Mouse (Mus musculus) liver, embryonic 16.5 days (tissue): ENCODE results near the gene Acat2. TPM values are rescaled to one million over a fixed set of nuclear protein-coding genes. Genes with fewer than 3 reads are reported as not detected.
"Not testable (repeated sequence)": the region's sequence is repeated elsewhere in the genome, so short reads cannot be mapped to it uniquely, and the experiment has no call there.

Source experiments
- ATAC-seq: fragments of 200-750 bp; cut with Nextera tagmentation; 2 replicates; pipeline ENCODE4 v1.8.0; 2017; ENCODE audit warnings: low read depth, mild to moderate bottlenecking, moderate number of reproducible peaks, moderate library complexity
- H3K27ac ChIP-seq: fragments of 300-500 bp; sonication (generic); 2 replicates; pipeline ENCODE4 v1.5.1; 2014; ENCODE audit warnings: mild to moderate bottlenecking, low read length
- H3K27me3 ChIP-seq: fragments of 300-500 bp; sonication (generic); 2 replicates; pipeline ENCODE4 v1.6.1; 2014; ENCODE audit warnings: low read depth, low read length, mixed read lengths; ENCODE audit not compliant: control insufficient read depth, insufficient read depth
- H3K36me3 ChIP-seq: fragments of 300-500 bp; sonication (generic); 2 replicates; pipeline ENCODE4 v1.6.1; 2014; ENCODE audit warnings: mild to moderate bottlenecking; ENCODE audit not compliant: control insufficient read depth, insufficient read depth
- H3K4me1 ChIP-seq: fragments of 300-500 bp; sonication (generic); 2 replicates; pipeline ENCODE4 v1.6.1; 2014; ENCODE audit warnings: low read depth, low read length, mixed read lengths; ENCODE audit not compliant: control insufficient read depth
- H3K4me2 ChIP-seq: fragments of 300-500 bp; sonication (generic); 2 replicates; pipeline ENCODE4 v1.6.1; 2014; ENCODE audit warnings: low read depth, low read length, mixed read lengths
- H3K4me3 ChIP-seq: fragments of 300-500 bp; sonication (generic); 2 replicates; pipeline ENCODE4 v1.5.1; 2014; ENCODE audit warnings: low read depth, mild to moderate bottlenecking, low read length
- H3K9ac ChIP-seq: fragments of 300-500 bp; sonication (generic); 2 replicates; pipeline ENCODE4 v1.6.1; 2014; ENCODE audit warnings: low read depth, low read length
- H3K9me3 ChIP-seq: fragments of 300-500 bp; sonication (generic); replicated peaks from 2 replicates; pipeline ENCODE4 v1.6.1; 2016; ENCODE audit warnings: low read length; ENCODE audit not compliant: control insufficient read depth
- WGBS: fragments of 180-500 bp; shearing (Covaris S2); extraction: QIAGEN DNeasy Blood & Tissue Kit; methylation state at CpG from one replicate; pipeline ENCODE4 v1.1.7; 2014; ENCODE audit not compliant: insufficient replicate concordance; 5-methylcytosine and 5-hydroxymethylcytosine counted together
- polyA plus RNA-seq: library from polyadenylated mRNA; unstranded; fragments of >200 nt; fragmentation: Nextera tagmentation; extraction: Ambion mirVana; gene quantifications from 2 replicates; pipeline ENCODE4 v1.2.1, GENCODE M21; 2015

Acat2 gene
- polyA plus RNA-seq, 1 experiment from 2014 or later: 101 TPM

GRCm38 (mm10) chr17:12904349-12904748, 56.2 kb downstream of the Acat2 start:
- WGBS: 72% methylated on average over 1 of the region's 1 CpGs

GRCm38 (mm10) chr17:12903372-12904333, 56.9 kb downstream of the Acat2 start:
- Histone ChIP-seq H3K4me3 (no peak overlapping the region), H3K4me2 (no peak overlapping the region), H3K9ac (no peak overlapping the region), H3K36me3 (peaks cover 4% of the 10 kb centered on the region; the same call in 1 of the 2 replicates), H3K27ac (no peak overlapping the region), H3K9me3 (no peaks in the 10 kb centered on the region), H3K4me1 (no peaks in the 10 kb centered on the region), H3K27me3 (no peaks in the 10 kb centered on the region)
- no peak for ATAC-seq
- WGBS: 64% methylated on average over 11 of the region's 12 CpGs

More at GRCm38 (mm10) chr17:12904349-12904748, 56.2 kb downstream of the Acat2 start:
- Histone ChIP-seq H3K4me1 (no peaks in the 10 kb centered on the region), H3K4me3 (no peak overlapping the region), H3K9me3 (no peaks in the 10 kb centered on the region), H3K4me2 (no peak overlapping the region), H3K27me3 (no peaks in the 10 kb centered on the region), H3K36me3 (peaks cover 2% of the 10 kb centered on the region; the same call in 1 of the 2 replicates), H3K9ac (no peak overlapping the region), H3K27ac (no peak overlapping the region)
- ATAC-seq: no peak

GRCm38 (mm10) chr17:12902291-12902690, 58.3 kb downstream of the Acat2 start:
- ATAC-seq: no peak
- 90% methylated on average over 6 of the region's 6 CpGs for WGBS
- Histone ChIP-seq H3K36me3 (peaks cover 4% of the 10 kb centered on the region; the same call in 1 of the 2 replicates), H3K9ac (no peak overlapping the region), H3K4me2 (no peak overlapping the region), H3K27me3 (no peaks in the 10 kb centered on the region), H3K4me3 (no peak overlapping the region), H3K4me1 (no peaks in the 10 kb centered on the region), H3K27ac (no peak overlapping the region), H3K9me3 (no peaks in the 10 kb centered on the region)

- H3K4me2 ChIP-seq, H3K36me3 ChIP-seq, H3K27me3 ChIP-seq, H3K9ac ChIP-seq, H3K4me3 ChIP-seq, H3K4me1 ChIP-seq, H3K9me3 ChIP-seq, ATAC-seq, H3K27ac ChIP-seq: not testable (repeated sequence)
- 45% methylated on average over 2 of the region's 2 CpGs for WGBS
These were observed 61.9 kb downstream of the Acat2 start for GRCm38 (mm10) chr17:12898607-12899006.

GRCm38 (mm10) chr17:12897674-12898073, 62.9 kb downstream of the Acat2 start:
- Histone ChIP-seq H3K4me3 (no peak overlapping the region), H3K9ac (no peak overlapping the region), H3K9me3 (no peaks in the 10 kb centered on the region), H3K4me2 (no peak overlapping the region), H3K27ac (no peak overlapping the region), H3K27me3 (no peaks in the 10 kb centered on the region), H3K36me3 (peaks cover 6% of the 10 kb centered on the region), H3K4me1 (no peaks in the 10 kb centered on the region)
- WGBS: 86% methylated on average over 5 of the region's 5 CpGs
- no peak for ATAC-seq

Other genes starting within 250 kb of the Acat2 start
- gene Igf2r, start 191.1 kb downstream of the Acat2 start, polyA plus RNA-seq: 15.3 and 17.7 TPM in 2 replicates
- 0.19 and 0.22 TPM in 2 replicates for gene Mas1, start 92.6 kb downstream of the Acat2 start, polyA plus RNA-seq
- not detected in 2 replicates for gene Mrgprh, start 84.7 kb downstream of the Acat2 start, polyA plus RNA-seq
- 0.21 and 0.35 TPM in 2 replicates for gene Pnldc1, start 50.5 kb downstream of the Acat2 start, polyA plus RNA-seq
- 172 and 197 TPM in 2 replicates for gene Tcp1, start 45.0 kb downstream of the Acat2 start, polyA plus RNA-seq
- 81.8 and 92.8 TPM in 2 replicates for gene Mrpl18, start 44.4 kb downstream of the Acat2 start, polyA plus RNA-seq
- gene Acat3, start 20.1 kb downstream of the Acat2 start, polyA plus RNA-seq: 15.1 and 16.5 TPM in 2 replicates
- 42.0 and 42.4 TPM in 2 replicates for gene Wtap, start 33.4 kb upstream of the Acat2 start, polyA plus RNA-seq
- 108 and 116 TPM in 2 replicates for gene Sod2, start 46.1 kb upstream of the Acat2 start, polyA plus RNA-seq
- gene Gpr31b, start 91.5 kb upstream of the Acat2 start, polyA plus RNA-seq: not detected in 2 replicates
- gene Tcp10b, start 100.4 kb upstream of the Acat2 start, polyA plus RNA-seq: not detected in 2 replicates
- not detected in 2 replicates for gene Unc93a, start 171.1 kb upstream of the Acat2 start, polyA plus RNA-seq